In genomic region chr12:80091080-80091479, GRCm38 (mm10) we compare ENCODE assay signal across 10 mouse cellular contexts. TPM values are rescaled to one million over a fixed set of nuclear protein-coding genes. Genes with fewer than 3 reads are reported as not detected.
DNase-seq lines count a peak whose midpoint lies in the region; ATAC-seq lines count a peak whose summit lies in the region.
"Had no signal": no experiment of that assay in that cellular context is flagged by ENCODE, and none has a peak within 500 bp of the region (broad histone marks: within the 10 kb centered on the region; RNA-seq: fewer than 3 reads in every experiment).

No protein-coding gene starts in this region.

- no peaks in the 10 kb centered on the region for H3K9me3 ChIP-seq in kidney, embryonic 14.5 days (ENCODE audit: control insufficient read depth, low read length)
- no peaks in the 10 kb centered on the region for H3K9me3 ChIP-seq in embryonic facial prominence, embryonic 15.5 days (replicated peaks)
- no peaks in the 10 kb centered on the region for H3K9me3 ChIP-seq in liver, embryonic 15.5 days (replicated peaks)
- H3K9me3 ChIP-seq in forebrain, embryonic 16.5 days (ENCODE audit: control insufficient read depth, low read length), result no peaks in the 10 kb centered on the region
- H3K9me3 ChIP-seq in hindbrain, embryonic 11.5 days (ENCODE audit: control insufficient read depth, low read length), result no peaks in the 10 kb centered on the region

- H3K4me2 ChIP-seq in kidney, embryonic 14.5 days (replicated peaks; ENCODE audit: low read depth, low read length), result no peak overlapping the region
- no peak overlapping the region for H3K4me2 ChIP-seq in embryonic facial prominence, embryonic 15.5 days (replicated peaks)
- peak overlapping the region; percentile 40 for H3K4me2 ChIP-seq in liver, embryonic 15.5 days
- H3K4me2 ChIP-seq in forebrain, embryonic 16.5 days (ENCODE audit: low read length), result no peak overlapping the region
- H3K4me2 ChIP-seq in hindbrain, embryonic 11.5 days (replicated peaks; ENCODE audit: low read depth, low read length), result no peak overlapping the region

- no peaks in the 10 kb centered on the region for H3K27me3 ChIP-seq in kidney, embryonic 14.5 days (ENCODE audit: control insufficient read depth, insufficient read depth, low read length)
- no peaks in the 10 kb centered on the region for H3K27me3 ChIP-seq in embryonic facial prominence, embryonic 15.5 days
- no peaks in the 10 kb centered on the region for H3K27me3 ChIP-seq in liver, embryonic 15.5 days
- no peaks in the 10 kb centered on the region for H3K27me3 ChIP-seq in forebrain, embryonic 16.5 days (replicated peaks; ENCODE audit: control insufficient read depth, insufficient read depth, low read length)
- no peaks in the 10 kb centered on the region for H3K27me3 ChIP-seq in hindbrain, embryonic 11.5 days (ENCODE audit: control insufficient read depth, insufficient read depth, low read length)

- H3K36me3 ChIP-seq in kidney, embryonic 14.5 days (ENCODE audit: control insufficient read depth, insufficient read depth, low read length), result no peaks in the 10 kb centered on the region
- H3K36me3 ChIP-seq in embryonic facial prominence, embryonic 15.5 days, result no peaks in the 10 kb centered on the region
- H3K36me3 ChIP-seq in liver, embryonic 15.5 days (replicated peaks), result no peaks in the 10 kb centered on the region
- H3K36me3 ChIP-seq in forebrain, embryonic 16.5 days (ENCODE audit: control insufficient read depth, insufficient read depth), result no peaks in the 10 kb centered on the region
- no peaks in the 10 kb centered on the region for H3K36me3 ChIP-seq in hindbrain, embryonic 11.5 days (ENCODE audit: control insufficient read depth, insufficient read depth, low read length)

- H3K4me1 ChIP-seq in kidney, embryonic 14.5 days (ENCODE audit: control insufficient read depth, insufficient read depth, low read length), result peaks cover 29% of the 10 kb centered on the region
- H3K4me1 ChIP-seq in embryonic facial prominence, embryonic 15.5 days, result peaks cover 8% of the 10 kb centered on the region
- peaks cover 69% of the 10 kb centered on the region for H3K4me1 ChIP-seq in liver, embryonic 15.5 days (replicated peaks)
- H3K4me1 ChIP-seq in forebrain, embryonic 16.5 days (replicated peaks; ENCODE audit: control insufficient read depth, insufficient read depth, low read length), result no peaks in the 10 kb centered on the region
- no peaks in the 10 kb centered on the region for H3K4me1 ChIP-seq in hindbrain, embryonic 11.5 days (replicated peaks; ENCODE audit: control insufficient read depth, insufficient read depth, low read length)

- peak overlapping the region; percentile 74; the same call in 1 of the 2 replicates for H3K27ac ChIP-seq in kidney, embryonic 14.5 days (ENCODE audit: low read depth, low read length)
- H3K27ac ChIP-seq in embryonic facial prominence, embryonic 15.5 days (replicated peaks), result peak overlapping the region; percentile 18; the same call in 1 of the 2 replicates
- 0 out of 2 replicates have a peak overlapping the region, but pooled peaks have one; percentile 41 for H3K27ac ChIP-seq in liver, embryonic 15.5 days (replicated peaks)
- H3K27ac ChIP-seq in forebrain, embryonic 16.5 days (ENCODE audit: low read length), result no peak overlapping the region
- H3K27ac ChIP-seq in hindbrain, embryonic 11.5 days (ENCODE audit: low read depth, low read length), result no peak overlapping the region

- 40% methylated on average over 8 of the region's 8 CpGs for WGBS in kidney, embryonic 14.5 days
- WGBS in embryonic facial prominence, embryonic 15.5 days, result 30% methylated on average over 8 of the region's 8 CpGs
- WGBS in liver, embryonic 15.5 days (ENCODE audit: insufficient replicate concordance), result 22% methylated on average over 8 of the region's 8 CpGs
- 51% methylated on average over 8 of the region's 8 CpGs for WGBS in forebrain, embryonic 16.5 days
- 53% methylated on average over 8 of the region's 8 CpGs for WGBS in hindbrain, embryonic 11.5 days

- H3K4me3 ChIP-seq in kidney, embryonic 14.5 days (ENCODE audit: low read length), result no peak overlapping the region
- H3K4me3 ChIP-seq in embryonic facial prominence, embryonic 15.5 days (replicated peaks), result no peak overlapping the region
- no peak overlapping the region for H3K4me3 ChIP-seq in liver, embryonic 15.5 days (replicated peaks)
- H3K4me3 ChIP-seq in forebrain, embryonic 16.5 days (replicated peaks; ENCODE audit: low read length), result no peak overlapping the region
- no peak overlapping the region for H3K4me3 ChIP-seq in hindbrain, embryonic 11.5 days (ENCODE audit: low read depth, low read length)

- DNase-seq in kidney, postnatal 4 days, result no peak
- DNase-seq in ZHBTc4 (ENCODE audit: low read depth, low spot score), result peak; percentile 90
- DNase-seq in adrenal gland, postnatal 36 days, result no peak
- no peak for DNase-seq in hindbrain, embryonic 11.5 days (ENCODE audit: low spot score)
- DNase-seq: cerebellum, adult 18-20 months had no signal

- ATAC-seq in kidney, embryonic 14.5 days (ENCODE audit: low FRiP score, low TSS enrichment), result peak; percentile 65
- peak; percentile 51; the same call in 1 of the 2 replicates for ATAC-seq in embryonic facial prominence, embryonic 15.5 days (ENCODE audit: insufficient number of reproducible peaks, low FRiP score, low TSS enrichment, low read depth)
- ATAC-seq in liver, embryonic 15.5 days (ENCODE audit: insufficient read depth), result 0 out of 2 replicates have a peak, but pooled peaks have one; percentile 12
- ATAC-seq in forebrain, embryonic 16.5 days, result no peak
- no peak for ATAC-seq in hindbrain, embryonic 11.5 days (ENCODE audit: low FRiP score)
- ATAC-seq: midbrain, embryonic 16.5 days had no signal

- H3K9ac ChIP-seq in kidney, embryonic 14.5 days (ENCODE audit: low read depth, low read length), result no peak overlapping the region
- H3K9ac ChIP-seq in embryonic facial prominence, embryonic 15.5 days, result no peak overlapping the region
- H3K9ac ChIP-seq in liver, embryonic 15.5 days, result no peak overlapping the region; the same call in 1 of the 2 replicates
- H3K9ac ChIP-seq in forebrain, embryonic 16.5 days (replicated peaks; ENCODE audit: low read depth, low read length), result no peak overlapping the region
- H3K9ac ChIP-seq in hindbrain, embryonic 11.5 days (ENCODE audit: low read depth, low read length), result no peak overlapping the region

RNA-seq across cellular contexts. Expression of gene Zfp36l1, which starts 21.7 kb away (rescaled TPM):
- 166 and 175 TPM in 2 replicates for polyA plus RNA-seq in kidney, embryonic 14.5 days (2014; fragmentation: Nextera tagmentation; extraction: Ambion mirVana)
- polyA plus RNA-seq in embryonic facial prominence, embryonic 15.5 days (2015; fragmentation: Nextera tagmentation; extraction: Ambion mirVana), result 153 and 178 TPM in 2 replicates
- polyA plus RNA-seq in liver, embryonic 15.5 days (2015; fragmentation: Nextera tagmentation; extraction: Ambion mirVana), result 23.7 and 24.5 TPM in 2 replicates
- total RNA-seq in adrenal gland, postnatal 36 days (2021), result 100 to 1,000 TPM; 230 to 283 TPM
- 22.6 and 26.7 TPM in 2 replicates for polyA plus RNA-seq in forebrain, embryonic 16.5 days (2015; fragmentation: Nextera tagmentation; extraction: Ambion mirVana)
- 112 and 127 TPM in 2 replicates for polyA plus RNA-seq in hindbrain, embryonic 11.5 days (2014; fragmentation: Nextera tagmentation; extraction: Ambion mirVana)

Comparison
In these comparisons a context has a peak if more than half of its experiments do, and no peak if none do; other contexts are left out.
1. ATAC-seq: peak in kidney, embryonic 14.5 days (single experiment), embryonic facial prominence, embryonic 15.5 days (single experiment) and liver, embryonic 15.5 days (single experiment); none in forebrain, embryonic 16.5 days (single experiment) and hindbrain, embryonic 11.5 days (single experiment).
2. H3K27ac ChIP-seq: peak in kidney, embryonic 14.5 days (single experiment), embryonic facial prominence, embryonic 15.5 days (single experiment) and liver, embryonic 15.5 days (single experiment); none in forebrain, embryonic 16.5 days (single experiment) and hindbrain, embryonic 11.5 days (single experiment).